Mouse (Mus musculus) erythroblast, embryonic 14.5 days (primary cell): ENCODE data around the gene Rnf144a. TPM values are rescaled to one million over a fixed set of nuclear protein-coding genes. Genes with fewer than 3 reads are reported as not detected.
"Not testable (repeated sequence)": the region's sequence is repeated elsewhere in the genome, so short reads cannot be mapped to it uniquely, and the experiment has no call there.

Source experiments
- H3K27me3 ChIP-seq: 2 replicates; pipeline ENCODE4 v1.6.1; 2012; ENCODE audit warnings: inconsistent platforms; ENCODE audit not compliant: control insufficient read depth
- H3K36me3 ChIP-seq: 2 replicates; pipeline ENCODE4 v1.6.1; 2012; ENCODE audit warnings: mild to moderate bottlenecking, inconsistent platforms; ENCODE audit not compliant: control insufficient read depth
- H3K4me1 ChIP-seq: 2 replicates; pipeline ENCODE4 v1.6.1; 2012; ENCODE audit warnings: inconsistent platforms; ENCODE audit not compliant: control insufficient read depth
- H3K4me3 ChIP-seq: replicated peaks from 2 replicates; pipeline ENCODE3; 2012; ENCODE audit warnings: moderate library complexity, mild to moderate bottlenecking, inconsistent platforms
- H3K9me3 ChIP-seq: 2 replicates; pipeline ENCODE4 v1.6.1; 2012; ENCODE audit warnings: low read length, inconsistent platforms, mixed read lengths; ENCODE audit not compliant: control insufficient read depth
- GATA1 ChIP-seq: IDR thresholded peaks from 2 replicates; pipeline ENCODE4 v1.6.1; 2012; ENCODE audit warnings: low read length, inconsistent platforms, mixed read lengths
- TAL1 ChIP-seq: IDR thresholded peaks from 3 replicates; pipeline ENCODE4 v1.6.1; 2012; ENCODE audit warnings: low read length, inconsistent platforms, mixed read lengths
- polyA plus RNA-seq: library from polyadenylated mRNA; stranded (reverse); fragments of >175 nt; gene quantifications from 2 replicates; pipeline ENCODE4 v1.2.3, GENCODE M21; 2012

Gene Rnf144a
- polyA plus RNA-seq, 1 experiment = not detected

- Histone ChIP-seq H3K36me3 (no peaks in the 10 kb centered on the region), H3K27me3 (no peaks in the 10 kb centered on the region), H3K4me1 (no peaks in the 10 kb centered on the region), H3K9me3 (no peaks in the 10 kb centered on the region), H3K4me3 (no peak overlapping the region)
- no peak for TF ChIP-seq GATA1
- TF ChIP-seq TAL1 = no peak
Measured at GRCm38 (mm10) chr12:26316261-26316660, 98.8 kb downstream of the Rnf144a start.

- TF ChIP-seq GATA1 = no peak
- no peak for TF ChIP-seq TAL1
- no peaks in the 10 kb centered on the region for H3K36me3 ChIP-seq
- no peaks in the 10 kb centered on the region for H3K27me3 ChIP-seq
- no peaks in the 10 kb centered on the region for H3K4me1 ChIP-seq
- H3K9me3 ChIP-seq = no peaks in the 10 kb centered on the region
- no peak overlapping the region for H3K4me3 ChIP-seq
Measured at GRCm38 (mm10) chr12:26314959-26315358, 100.1 kb downstream of the Rnf144a start.

GRCm38 (mm10) chr12:26311548-26311947 lies 103.5 kb downstream of the Rnf144a start:
- H3K4me1 ChIP-seq = no peaks in the 10 kb centered on the region
- H3K27me3 ChIP-seq = no peaks in the 10 kb centered on the region
- TF ChIP-seq GATA1 (no peak), TAL1 (no peak)
- no peak overlapping the region for H3K4me3 ChIP-seq
- H3K9me3 ChIP-seq = no peaks in the 10 kb centered on the region
- no peaks in the 10 kb centered on the region for H3K36me3 ChIP-seq

DNA sequence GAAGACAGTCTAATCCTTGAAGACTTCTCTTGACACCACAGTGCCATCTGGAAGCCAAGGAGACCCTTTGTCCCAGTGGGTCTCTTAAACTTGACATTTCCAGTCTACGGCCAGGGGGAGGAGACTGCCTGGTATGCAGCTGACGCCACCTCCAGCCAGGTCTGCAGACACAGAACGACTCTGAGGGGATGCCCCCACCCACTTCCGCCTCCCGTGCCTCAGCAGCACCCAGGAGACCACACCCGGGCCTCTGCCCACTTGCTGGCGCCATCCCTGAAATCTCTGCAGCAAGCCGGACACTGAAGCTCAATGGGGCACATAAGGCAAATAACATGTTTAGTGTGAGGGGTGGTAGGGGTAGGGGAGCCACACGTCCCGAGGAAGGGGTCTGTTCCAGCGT lies 104.8 kb downstream of the Rnf144a start:
- TF ChIP-seq GATA1 = no peak
- TF ChIP-seq TAL1 = no peak
- Histone ChIP-seq H3K9me3 (no peaks in the 10 kb centered on the region), H3K36me3 (no peaks in the 10 kb centered on the region), H3K27me3 (no peaks in the 10 kb centered on the region), H3K4me3 (no peak overlapping the region), H3K4me1 (no peaks in the 10 kb centered on the region)

DNA sequence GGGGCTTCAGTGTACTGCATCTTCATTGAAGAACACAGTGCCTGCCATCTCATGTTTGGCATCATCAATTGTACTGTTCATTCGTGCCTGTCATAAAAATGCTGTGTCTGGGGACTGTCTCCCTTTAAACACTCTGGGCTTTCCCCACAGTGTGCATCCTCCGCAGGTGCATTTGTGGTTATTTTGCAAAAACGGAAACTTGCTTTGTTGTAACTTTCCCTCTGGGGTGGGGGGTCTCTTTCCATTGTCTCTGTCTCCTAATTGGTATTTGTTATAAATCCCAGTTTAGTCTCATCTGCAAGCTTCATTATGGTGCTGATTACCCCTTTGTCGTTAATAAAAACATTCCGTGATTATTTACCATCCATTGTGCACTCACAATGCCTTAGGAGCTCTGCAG lies 112.2 kb downstream of the Rnf144a start:
- Histone ChIP-seq H3K27me3 (no peaks in the 10 kb centered on the region), H3K36me3 (no peaks in the 10 kb centered on the region), H3K4me1 (no peaks in the 10 kb centered on the region), H3K4me3 (no peak overlapping the region), H3K9me3 (no peaks in the 10 kb centered on the region)
- no peak for TF ChIP-seq GATA1
- TF ChIP-seq TAL1 = no peak

GRCm38 (mm10) chr12:26299515-26300090 lies 115.5 kb downstream of the Rnf144a start:
- Histone ChIP-seq H3K36me3 (no peaks in the 10 kb centered on the region), H3K27me3 (no peaks in the 10 kb centered on the region), H3K4me1 (no peaks in the 10 kb centered on the region), H3K9me3 (no peaks in the 10 kb centered on the region), H3K4me3 (no peak overlapping the region)
- TF ChIP-seq GATA1 (no peak), TAL1 (no peak)

DNA sequence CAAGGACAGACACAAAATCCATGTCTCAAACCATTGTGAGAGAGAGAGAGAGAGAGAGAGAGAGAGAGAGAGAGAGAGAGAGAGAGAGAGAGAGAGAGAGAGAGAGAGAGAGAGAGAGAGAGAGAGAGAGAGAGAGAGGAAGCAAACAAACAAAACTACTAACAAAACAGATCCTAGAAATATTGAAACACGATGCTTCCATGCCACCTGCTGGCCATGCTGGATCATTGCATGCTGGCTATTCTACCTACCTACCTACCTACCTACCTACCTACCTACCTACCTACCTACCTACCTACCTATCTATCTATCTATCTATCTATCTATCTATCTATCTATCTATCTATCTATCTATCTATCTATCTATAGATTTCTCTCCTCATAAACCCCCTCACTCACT lies 119.1 kb downstream of the Rnf144a start:
- H3K27me3 ChIP-seq, H3K9me3 ChIP-seq, H3K4me3 ChIP-seq, H3K36me3 ChIP-seq, H3K4me1 ChIP-seq: not testable (repeated sequence)

GRCm38 (mm10) chr12:26289200-26289599 lies 125.9 kb downstream of the Rnf144a start:
- H3K4me1 ChIP-seq = no peaks in the 10 kb centered on the region
- no peaks in the 10 kb centered on the region for H3K36me3 ChIP-seq
- no peak overlapping the region for H3K4me3 ChIP-seq
- no peaks in the 10 kb centered on the region for H3K9me3 ChIP-seq
- TF ChIP-seq TAL1 (no peak), GATA1 (no peak)
- H3K27me3 ChIP-seq = no peaks in the 10 kb centered on the region

DNA sequence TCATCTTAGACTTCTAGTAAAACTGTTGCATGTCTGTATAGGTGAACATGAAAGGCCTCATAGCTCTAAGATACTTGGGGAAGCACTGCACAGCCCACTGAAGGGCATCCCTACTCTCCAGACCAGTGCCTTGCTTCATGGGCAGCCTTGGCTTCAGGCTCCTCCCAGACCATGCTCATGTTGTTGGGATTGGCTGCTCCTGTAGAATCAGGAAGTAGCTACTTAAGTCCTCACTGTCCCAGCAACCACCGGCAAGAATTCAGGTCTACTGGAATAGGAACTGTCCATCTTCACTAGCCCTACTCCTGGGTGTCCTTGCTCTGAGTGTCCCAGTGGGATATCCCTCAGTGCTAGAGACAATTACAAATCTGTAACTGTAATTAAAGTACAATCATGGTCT lies 126.7 kb downstream of the Rnf144a start:
- Histone ChIP-seq H3K9me3 (no peaks in the 10 kb centered on the region), H3K4me1 (no peaks in the 10 kb centered on the region), H3K4me3 (no peak overlapping the region), H3K36me3 (no peaks in the 10 kb centered on the region), H3K27me3 (no peaks in the 10 kb centered on the region)
- TF ChIP-seq TAL1 (no peak), GATA1 (no peak)

DNA sequence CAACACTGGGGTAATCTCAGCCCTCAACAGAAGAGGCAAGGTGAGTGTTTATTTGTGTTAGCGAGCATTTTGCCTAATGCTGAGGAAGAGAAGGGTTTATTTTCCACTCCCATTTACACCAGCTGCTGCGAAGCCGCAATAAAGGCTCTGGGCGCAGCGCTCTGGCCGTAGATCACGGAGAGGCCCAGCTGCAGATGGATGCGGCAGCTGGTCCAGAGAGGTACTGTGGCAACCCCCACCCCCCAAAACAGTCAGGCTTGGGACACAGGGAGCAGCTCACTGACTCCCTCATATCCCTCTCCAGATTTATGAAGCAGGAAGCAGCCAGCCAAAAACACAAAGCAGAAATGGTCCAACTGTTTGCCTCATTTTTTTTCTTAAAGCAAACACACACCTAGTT lies 129.1 kb downstream of the Rnf144a start:
- no peaks in the 10 kb centered on the region for H3K4me1 ChIP-seq

More for the DNA sequence above, 129.1 kb downstream of the Rnf144a start:
- Histone ChIP-seq H3K4me3 (no peak overlapping the region), H3K27me3 (no peaks in the 10 kb centered on the region), H3K36me3 (no peaks in the 10 kb centered on the region), H3K9me3 (no peaks in the 10 kb centered on the region)
- TF ChIP-seq TAL1 (no peak), GATA1 (no peak)
